In the genomic region with DNA sequence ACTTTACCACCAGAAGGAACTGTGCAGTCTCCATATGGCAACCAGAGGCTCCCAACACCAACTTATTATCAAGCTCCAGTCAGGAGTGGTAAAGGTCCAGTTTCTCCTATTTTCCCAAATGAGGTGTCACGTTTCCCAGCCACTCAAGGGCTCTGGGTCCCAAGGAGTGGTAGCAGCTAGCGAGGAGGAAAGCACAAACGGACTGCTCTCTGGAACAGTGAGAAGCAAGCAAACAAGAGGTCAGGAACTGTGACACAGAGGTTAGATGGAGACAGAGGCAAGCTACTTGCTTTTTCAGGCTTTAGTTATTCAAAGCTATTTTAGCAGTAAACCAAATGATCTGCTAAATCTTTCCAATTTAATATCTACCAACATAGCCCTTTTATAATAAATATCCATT, we compare ENCODE assay signal across 27 mouse cellular contexts. TPM values are rescaled to one million over a fixed set of nuclear protein-coding genes. Genes with fewer than 3 reads are reported as not detected.
DNase-seq lines count a peak whose midpoint lies in the region; ATAC-seq and TF ChIP-seq lines count a peak whose summit lies in the region.
"Had no signal": no experiment of that assay in that cellular context is flagged by ENCODE, and none has a peak within 500 bp of the region (broad histone marks: within the 10 kb centered on the region; RNA-seq: fewer than 3 reads in every experiment).

No protein-coding gene starts in this region.

- DNase-seq in kidney, adult 11 months = peak; percentile 8
- DNase-seq in kidney, postnatal 4 days = no peak
- no peak for DNase-seq in liver, postnatal 0 days
- DNase-seq in embryo, embryonic 9.5 days (ENCODE audit: extremely low spot score) = peak; percentile 12
- no peak for DNase-seq in retina, postnatal 1 day
- no peak for DNase-seq in lung, postnatal 10 days
- DNase-seq: adrenal gland, adult 2 months; B cell, adult 2 months; cerebellum, adult 11 months; cerebellum, adult 9-11 months; gastrocnemius, postnatal 10 days; kidney, adult 18-20 months; kidney, postnatal 10 days; layer of hippocampus, adult 9-11 months; liver; lung, adult 2 months; right cerebral cortex, adult 18-20 months; right cerebral cortex, postnatal 4 days; thymus, postnatal 36 days had no signal

- H3K36me3 ChIP-seq in liver, postnatal 0 days (replicated peaks; ENCODE audit: insufficient read depth, low read length) = no peaks in the 10 kb centered on the region
- H3K36me3 ChIP-seq in liver, embryonic 12.5 days = no peaks in the 10 kb centered on the region
- H3K36me3 ChIP-seq: forebrain, embryonic 15.5 days; G1E; heart, embryonic 10.5 days; hindbrain, embryonic 15.5 days; midbrain, embryonic 12.5 days had no signal

- no peak for TF ChIP-seq CTCF in liver, postnatal 0 days (IDR thresholded peaks at IDR 0.05; ENCODE audit: low read depth)

- H3K9me3 ChIP-seq in liver, postnatal 0 days (ENCODE audit: low read length) = no peaks in the 10 kb centered on the region
- no peaks in the 10 kb centered on the region for H3K9me3 ChIP-seq in liver, embryonic 12.5 days (replicated peaks)
- H3K9me3 ChIP-seq: forebrain, embryonic 15.5 days; G1E; heart, embryonic 10.5 days; hindbrain, embryonic 15.5 days; midbrain, embryonic 12.5 days had no signal

- no peaks in the 10 kb centered on the region for H3K27me3 ChIP-seq in liver, postnatal 0 days (ENCODE audit: insufficient read depth, low read length)
- H3K27me3 ChIP-seq in liver, embryonic 12.5 days (replicated peaks) = no peaks in the 10 kb centered on the region
- H3K27me3 ChIP-seq: CH12.LX; forebrain, embryonic 15.5 days; hindbrain, embryonic 15.5 days; midbrain, embryonic 12.5 days; Patski had no signal

- WGBS in liver, postnatal 0 days (ENCODE audit: insufficient replicate concordance) = 54% methylated on average over 3 of the region's 3 CpGs
- WGBS in liver, embryonic 12.5 days (ENCODE audit: insufficient replicate concordance) = 56% methylated on average over 3 of the region's 3 CpGs

- ATAC-seq in liver, postnatal 0 days = no peak
- ATAC-seq in liver, embryonic 12.5 days = no peak
- ATAC-seq: forebrain, embryonic 15.5 days; Patski had no signal

- peaks cover 10% of the 10 kb centered on the region for H3K4me1 ChIP-seq in liver, postnatal 0 days (ENCODE audit: insufficient read depth)
- H3K4me1 ChIP-seq in liver, embryonic 12.5 days = peaks cover 18% of the 10 kb centered on the region

- H3K4me3 ChIP-seq in liver, postnatal 0 days (ENCODE audit: low read depth, low read length) = no peak overlapping the region
- H3K4me3 ChIP-seq in liver, embryonic 12.5 days = no peak overlapping the region
- H3K4me3 ChIP-seq: forebrain, embryonic 15.5 days; heart, embryonic 10.5 days; hindbrain, embryonic 15.5 days; midbrain, embryonic 12.5 days had no signal

- H3K9ac ChIP-seq in liver, postnatal 0 days (replicated peaks) = 0 out of 2 replicates have a peak overlapping the region, but pooled peaks have one; percentile 6
- H3K9ac ChIP-seq in liver, embryonic 12.5 days = no peak overlapping the region
- H3K9ac ChIP-seq: forebrain, embryonic 15.5 days; hindbrain, embryonic 15.5 days; midbrain, embryonic 12.5 days had no signal

- H3K4me2 ChIP-seq in liver, postnatal 0 days (ENCODE audit: low read depth, low read length) = no peak overlapping the region
- no peak overlapping the region for H3K4me2 ChIP-seq in liver, embryonic 12.5 days
- H3K4me2 ChIP-seq: forebrain, embryonic 15.5 days; midbrain, embryonic 12.5 days had no signal

- H3K27ac ChIP-seq in liver, postnatal 0 days (ENCODE audit: low read depth) = no peak overlapping the region; the same call in 1 of the 2 replicates
- H3K27ac ChIP-seq in liver, embryonic 12.5 days = no peak overlapping the region
- H3K27ac ChIP-seq: forebrain, embryonic 15.5 days; heart, embryonic 10.5 days; hindbrain, embryonic 15.5 days; midbrain, embryonic 12.5 days had no signal

- TF ChIP-seq EP300 in liver, postnatal 0 days (IDR thresholded peaks at IDR 0.05; ENCODE audit: low read depth) = no peak

RNA-seq across cellular contexts. Expression of a gene that starts 3.2 kb away (rescaled TPM):
- polyA plus RNA-seq in liver, postnatal 0 days (2015; fragmentation: Nextera tagmentation; extraction: Ambion mirVana) = 11.8 and 16.6 TPM in 2 replicates
- polyA plus RNA-seq in liver, embryonic 12.5 days (2016; fragmentation: Nextera tagmentation; extraction: Ambion mirVana) = 6.5 and 7.6 TPM in 2 replicates

Comparison
In these comparisons a context has a peak if more than half of its experiments do, and no peak if none do; other contexts are left out.
1. DNase-seq: peak in kidney, adult 11 months (single experiment) and embryo, embryonic 9.5 days (single experiment); none in kidney, postnatal 4 days (0 of 2), liver, postnatal 0 days (single experiment), retina, postnatal 1 day (single experiment) and lung, postnatal 10 days (single experiment).